Mouse (Mus musculus): Measurements from ENCODE around the gene Tmem199. TPM values are rescaled to one million over a fixed set of nuclear protein-coding genes. Genes with fewer than 3 reads are reported as not detected.

Tmem199 gene
- total RNA-seq, 2 experiments from 2014 or later, result 12.3 to 13.6 TPM

DNA sequence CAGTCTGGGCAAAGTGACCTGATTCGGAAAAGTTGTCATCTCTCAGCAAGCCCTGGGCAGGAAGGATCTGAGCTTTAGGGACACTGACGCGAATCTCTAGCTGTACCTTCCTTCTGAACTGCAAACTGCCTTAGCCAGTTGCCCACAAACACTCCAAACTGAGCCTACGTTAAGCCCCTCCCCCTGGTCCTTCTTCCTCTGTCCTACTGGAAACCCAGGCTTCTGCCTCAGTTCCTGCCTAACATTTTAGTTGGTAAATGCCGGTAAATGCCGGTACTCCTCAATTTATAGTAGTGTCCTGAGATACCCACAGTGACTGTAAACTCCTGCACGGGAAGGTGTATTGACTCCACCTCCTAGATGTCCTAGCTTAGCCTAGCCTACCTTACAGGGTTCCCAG lies 28.3 kb downstream of the Tmem199 start:
- DNase-seq, result no peak

DNA sequence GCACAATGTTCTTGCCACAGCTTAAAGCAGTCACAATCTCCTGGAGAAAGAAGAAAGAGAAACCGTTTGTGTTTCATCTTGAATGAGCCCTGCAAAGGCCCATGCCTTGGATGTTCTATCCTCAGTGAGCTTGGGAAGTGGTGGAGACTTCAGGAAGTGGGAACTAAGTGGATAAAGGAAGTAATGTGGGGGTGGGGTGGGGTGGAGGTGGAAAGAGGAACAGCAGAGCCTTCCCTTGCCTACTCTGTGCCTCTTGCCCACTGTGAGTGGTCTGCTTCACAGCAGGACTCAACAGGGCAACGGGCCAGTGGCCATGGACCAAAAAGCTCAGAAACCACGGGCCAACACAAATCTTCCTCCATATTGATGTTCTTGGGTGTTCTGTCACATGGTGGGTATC lies 36.7 kb downstream of the Tmem199 start:
- no peak for DNase-seq

DNA sequence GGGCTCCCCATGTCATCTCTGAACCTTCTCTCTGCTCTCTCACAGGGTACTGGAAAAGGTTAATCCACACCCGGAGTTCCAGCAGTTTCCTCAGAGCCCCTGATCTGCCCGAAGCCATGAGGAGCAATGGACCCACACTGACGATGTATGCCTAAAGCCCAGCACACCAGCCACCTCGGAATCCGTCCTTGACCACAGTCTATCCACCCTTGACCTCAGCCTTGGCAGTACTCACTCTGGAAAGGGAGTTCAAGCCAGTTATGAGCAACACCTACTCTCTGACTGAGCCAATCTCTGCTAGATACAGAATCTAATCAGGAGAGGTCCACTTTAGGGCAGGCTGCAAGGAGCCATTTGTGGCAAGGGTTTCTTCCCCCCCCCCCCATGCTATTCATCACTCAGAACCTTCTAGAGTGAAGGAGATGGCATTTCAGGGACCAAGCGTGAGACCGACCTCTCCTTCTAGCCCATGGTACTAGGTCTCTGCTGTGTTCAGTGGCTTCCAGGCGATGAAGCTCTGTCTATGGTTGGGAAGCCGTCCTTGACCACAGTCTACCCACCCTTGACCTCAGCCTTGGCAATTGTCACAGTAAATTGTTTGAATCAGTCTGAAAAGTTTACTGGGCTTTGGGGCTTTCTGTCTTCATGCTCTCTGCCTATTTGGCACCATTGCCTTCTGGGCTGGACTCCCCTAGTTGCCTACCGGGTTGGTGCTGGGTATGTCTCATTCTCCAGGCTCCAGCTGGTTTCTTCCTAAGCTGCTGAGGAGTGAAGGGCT lies 40.5 kb downstream of the Tmem199 start:
- no peak for DNase-seq

- DNase-seq, result no peak
These were observed 44.0 kb downstream of the Tmem199 start for GRCm38 (mm10) chr11:78467932-78468331.

DNA sequence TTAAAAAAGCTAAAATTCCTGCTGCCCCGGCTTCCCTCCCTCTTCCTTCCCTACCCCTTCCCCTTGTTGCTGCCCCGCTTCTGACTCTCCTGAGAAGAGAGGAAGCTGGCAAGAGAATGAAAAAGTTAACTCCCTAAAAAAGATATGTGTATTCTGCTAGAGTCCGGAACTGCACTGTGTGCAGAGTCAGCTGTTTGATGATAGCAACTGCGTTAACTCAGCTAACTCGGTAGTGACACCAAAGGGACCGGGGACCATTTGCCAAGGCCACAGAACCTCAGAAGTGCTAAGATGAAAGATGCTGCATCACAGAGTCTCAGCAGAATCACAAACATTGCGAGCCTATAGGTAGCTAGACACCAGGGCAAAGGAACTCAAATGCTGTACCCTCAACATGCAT lies 44.5 kb downstream of the Tmem199 start:
- no peak for DNase-seq

DNA sequence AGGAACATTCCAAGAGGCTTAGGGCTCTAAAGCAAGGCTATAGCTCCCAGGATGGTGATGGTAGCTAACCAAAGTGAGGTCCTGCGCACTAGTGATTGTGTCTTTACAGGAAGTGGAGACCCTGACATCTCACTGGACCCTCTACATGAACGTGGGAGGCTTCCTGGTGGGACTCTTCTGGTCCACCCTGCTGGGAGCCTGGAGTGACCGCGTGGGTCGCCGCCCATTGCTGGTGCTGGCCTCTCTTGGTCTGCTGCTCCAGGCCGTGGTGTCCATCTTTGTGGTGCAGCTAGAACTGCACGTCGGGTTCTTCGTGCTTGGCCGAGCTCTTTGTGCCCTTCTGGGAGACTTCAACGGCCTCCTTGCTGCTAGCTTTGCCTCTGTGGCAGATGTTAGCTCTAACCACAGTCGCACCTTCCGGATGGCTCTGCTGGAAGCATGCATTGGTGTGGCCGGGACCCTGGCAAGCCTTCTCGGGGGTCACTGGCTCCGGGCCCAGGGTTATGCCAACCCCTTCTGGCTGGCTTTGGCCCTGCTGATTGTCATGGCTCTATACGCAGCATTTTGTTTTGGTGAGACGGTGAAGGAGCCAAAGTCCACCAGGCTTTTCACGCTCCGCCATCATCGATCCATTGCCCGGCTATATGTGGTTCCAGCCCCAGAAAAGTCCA lies 45.6 kb downstream of the Tmem199 start:
- DNase-seq, result no peak

- DNase-seq, result peak; percentile 86
These were observed 46.3 kb downstream of the Tmem199 start, which contains the start of gene Slc46a1 for GRCm38 (mm10) chr11:78465568-78466180. Gene Slc46a1 (plus strand): TSS chr11:78465697.

DNA sequence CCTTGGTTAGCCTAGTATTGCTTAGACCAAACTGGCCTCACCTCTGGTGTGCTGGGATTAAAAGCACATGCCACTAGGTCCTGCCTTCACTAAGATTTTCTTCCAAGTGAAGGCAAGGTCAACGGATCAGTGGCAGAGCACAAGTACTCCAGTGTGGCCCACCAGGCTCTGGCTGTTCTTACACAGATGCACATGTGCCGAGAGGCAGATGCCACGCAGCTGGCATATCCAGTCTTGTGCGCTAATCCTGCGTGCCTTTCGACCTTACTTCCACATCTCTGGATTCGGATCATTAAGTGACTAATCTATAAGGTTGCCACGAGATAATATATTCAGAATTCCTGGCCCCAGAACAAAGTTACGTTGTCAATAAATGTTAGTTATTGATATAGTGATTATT lies 46.9 kb downstream of the Tmem199 start:
- DNase-seq, result no peak

- no peak for DNase-seq
These were observed 48.5 kb downstream of the Tmem199 start for GRCm38 (mm10) chr11:78463286-78464036.

DNA sequence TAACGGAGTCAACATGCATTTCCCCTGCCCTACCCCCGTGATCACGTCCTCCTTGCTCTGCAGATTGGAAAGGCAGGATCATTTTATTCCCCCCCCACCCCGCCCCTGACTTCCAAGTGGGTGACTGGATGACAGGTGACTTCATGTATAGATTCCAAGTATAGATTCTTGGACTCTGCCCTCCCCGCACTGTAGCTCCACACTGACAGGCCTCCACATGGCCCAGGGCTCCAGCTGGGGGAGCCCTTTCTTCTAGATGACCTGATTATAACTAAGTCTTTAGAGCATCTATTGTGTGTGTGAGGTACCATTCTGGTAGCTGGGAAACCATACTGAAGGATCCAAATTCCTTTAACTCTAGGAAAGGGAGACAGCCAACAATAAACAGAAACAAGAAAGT lies 49.3 kb downstream of the Tmem199 start:
- no peak for DNase-seq

DNA sequence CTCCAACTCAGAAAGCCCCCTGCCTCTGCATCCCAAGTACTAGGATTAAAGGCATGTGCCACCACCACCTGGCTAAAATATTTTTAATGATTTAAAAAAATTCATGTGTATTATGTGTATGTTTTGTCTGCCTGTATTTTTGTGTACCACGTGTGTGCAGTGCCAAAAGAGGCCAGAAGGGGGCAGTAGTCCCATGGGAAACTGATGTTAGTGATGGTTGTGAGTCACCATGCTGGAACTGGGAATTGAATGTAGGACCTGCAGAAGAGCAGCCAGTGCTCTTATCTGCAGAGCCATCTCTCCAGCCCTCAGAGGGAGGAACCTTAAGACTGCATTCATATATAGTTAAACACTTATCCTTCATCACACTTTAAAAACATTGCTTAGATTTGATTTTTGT lies 50.1 kb downstream of the Tmem199 start:
- no peak for DNase-seq

GRCm38 (mm10) chr11:78458740-78459139 lies 53.2 kb downstream of the Tmem199 start:
- no peak for DNase-seq

Other genes with a start within 250 kb of the Tmem199 start
- 1 to 10 TPM in 1 of 2 experiments, under 1 TPM in 1; 0.82 to 1.4 TPM for gene BC030499, start 221.3 kb downstream of the Tmem199 start, total RNA-seq (2021)
- 1 to 10 TPM; 3.1 to 4.2 TPM for gene Spag5, start 210.6 kb downstream of the Tmem199 start, total RNA-seq (2021)
- gene Aldoc, start 189.2 kb downstream of the Tmem199 start, total RNA-seq (2021), result 1 to 10 TPM; 2.5 to 2.6 TPM
- gene Pigs, start 183.8 kb downstream of the Tmem199 start, total RNA-seq (2021), result 10 to 100 TPM; 18.3 to 20.4 TPM
- 10 to 100 TPM in 1 of 2 experiments, 1 to 10 TPM in 1; 8.4 to 10.5 TPM for gene Unc119, start 168.7 kb downstream of the Tmem199 start, total RNA-seq (2021)
- gene Foxn1, start 125.6 kb downstream of the Tmem199 start, total RNA-seq (2021), result not detected
- not detected for gene Slc13a2, start 90.0 kb downstream of the Tmem199 start, total RNA-seq (2021)
- gene Slc46a1, start 46.5 kb downstream of the Tmem199 start, total RNA-seq (2021), result 1 to 10 TPM; 1.4 to 1.5 TPM
- gene Sarm1, start 14.4 kb downstream of the Tmem199 start, total RNA-seq (2021), result under 1 TPM; 0.67 to 1.00 TPM
- 10 to 100 TPM; 11.0 to 12.5 TPM for gene Vtn, start 13.1 kb downstream of the Tmem199 start, total RNA-seq (2021)
- not detected for gene Sebox, start 8.7 kb downstream of the Tmem199 start, total RNA-seq (2021)
- 100 to 1,000 TPM in 1 of 2 experiments, 10 to 100 TPM in 1; 97.5 to 106 TPM for gene Poldip2, start within 50 bp of the Tmem199 start, total RNA-seq (2021)
- 10 to 100 TPM; 35.9 to 38.0 TPM for gene Tnfaip1, start 24.2 kb upstream of the Tmem199 start, total RNA-seq (2021)
- gene Ift20, start 24.2 kb upstream of the Tmem199 start, total RNA-seq (2021), result 10 to 100 TPM; 21.4 to 21.7 TPM
- gene Tmem97, start 38.6 kb upstream of the Tmem199 start, total RNA-seq (2021), result 1 to 10 TPM; 3.2 to 3.7 TPM
- gene Nlk, start 185.2 kb upstream of the Tmem199 start, total RNA-seq (2021), result 1 to 10 TPM; 5.6 to 5.7 TPM
- gene Ccnq, start 239.6 kb upstream of the Tmem199 start, total RNA-seq (2021), result 1 to 10 TPM; 9.5 to 10.0 TPM